10 mouse cellular contexts compared by ENCODE assay signal in the genomic region with DNA sequence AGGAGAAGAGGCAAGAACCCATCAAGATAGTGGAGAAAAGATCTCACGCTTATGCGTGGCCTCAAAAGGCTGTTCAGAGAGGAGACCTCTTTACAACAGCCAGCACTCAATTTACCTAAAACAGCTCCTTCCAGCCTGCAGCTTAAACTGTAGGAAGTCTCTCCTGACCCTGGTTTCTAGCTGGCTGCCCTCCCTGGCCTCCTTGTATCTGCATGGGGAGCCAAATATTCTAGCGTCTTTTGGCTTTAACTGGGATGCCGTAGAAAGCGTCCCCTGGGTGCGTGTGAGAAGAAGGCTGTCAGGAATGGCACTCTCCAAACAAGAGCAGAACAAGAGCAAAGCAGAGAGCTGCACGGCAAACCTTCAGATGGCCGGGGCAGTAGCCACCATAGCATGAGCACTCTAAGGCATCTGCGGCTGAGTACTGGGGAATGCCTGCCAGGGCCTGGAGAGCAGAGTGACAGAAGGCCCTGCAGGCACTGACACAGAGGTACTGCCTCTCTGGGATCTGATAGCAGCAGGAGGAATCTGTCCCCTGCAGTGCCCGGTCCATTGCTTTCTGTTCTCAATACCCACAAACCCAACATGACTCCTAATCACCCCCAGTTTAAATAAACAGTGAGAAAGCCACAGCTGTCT.
DNase-seq lines count a peak whose midpoint lies in the region; ATAC-seq lines count a peak whose summit lies in the region.
"Had no signal": no experiment of that assay in that cellular context is flagged by ENCODE, and none has a peak within 500 bp of the region (broad histone marks: within the 10 kb centered on the region; RNA-seq: fewer than 3 reads in every experiment).

No protein-coding gene starts in this region.

- no peaks in the 10 kb centered on the region for H3K36me3 ChIP-seq in lung, embryonic 15.5 days
- no peaks in the 10 kb centered on the region for H3K36me3 ChIP-seq in embryonic facial prominence, embryonic 14.5 days (ENCODE audit: control insufficient read depth, insufficient read depth, low read length)
- H3K36me3 ChIP-seq in heart, embryonic 13.5 days: 0 out of 2 replicates have a peak, but pooled peaks cover 3% of the 10 kb centered on the region
- H3K36me3 ChIP-seq in midbrain, embryonic 13.5 days: no peaks in the 10 kb centered on the region
- H3K36me3 ChIP-seq: neural tube, embryonic 12.5 days had no signal

- 0 out of 2 replicates have a peak, but pooled peaks have one; percentile 12 for ATAC-seq in lung, embryonic 15.5 days (ENCODE audit: borderline replicate concordance, extremely low read depth, low FRiP score, low TSS enrichment)
- ATAC-seq in embryonic facial prominence, embryonic 14.5 days (ENCODE audit: low read depth): no peak
- no peak for ATAC-seq in heart, embryonic 13.5 days (ENCODE audit: extremely low read depth, insufficient number of reproducible peaks, low FRiP score, low TSS enrichment)
- ATAC-seq in midbrain, embryonic 13.5 days: 0 out of 2 replicates have a peak, but pooled peaks have one; percentile 21

- H3K27me3 ChIP-seq in lung, embryonic 15.5 days: no peaks in the 10 kb centered on the region
- no peaks in the 10 kb centered on the region for H3K27me3 ChIP-seq in embryonic facial prominence, embryonic 14.5 days (replicated peaks; ENCODE audit: control insufficient read depth, insufficient read depth, low read length)
- H3K27me3 ChIP-seq in heart, embryonic 13.5 days (replicated peaks): peaks cover 12% of the 10 kb centered on the region; the same call in 1 of the 2 replicates
- H3K27me3 ChIP-seq in midbrain, embryonic 13.5 days: no peaks in the 10 kb centered on the region; the same call in 1 of the 2 replicates
- H3K27me3 ChIP-seq: neural tube, embryonic 12.5 days had no signal

- peaks cover 19% of the 10 kb centered on the region for H3K4me1 ChIP-seq in lung, embryonic 15.5 days
- H3K4me1 ChIP-seq in embryonic facial prominence, embryonic 14.5 days (ENCODE audit: control insufficient read depth, insufficient read depth, low read length): peaks cover 38% of the 10 kb centered on the region
- H3K4me1 ChIP-seq in heart, embryonic 13.5 days: peaks cover 24% of the 10 kb centered on the region
- H3K4me1 ChIP-seq in midbrain, embryonic 13.5 days (replicated peaks): peaks cover 43% of the 10 kb centered on the region

- WGBS in lung, embryonic 15.5 days: 27% methylated on average over 10 of the region's 10 CpGs
- WGBS in embryonic facial prominence, embryonic 14.5 days: 47% methylated on average over 10 of the region's 10 CpGs
- 37% methylated on average over 10 of the region's 10 CpGs for WGBS in heart, embryonic 13.5 days
- 46% methylated on average over 10 of the region's 10 CpGs for WGBS in midbrain, embryonic 13.5 days

- no peak for DNase-seq in lung, postnatal 4 days
- DNase-seq in embryonic facial prominence, embryonic 14.5 days (ENCODE audit: low spot score): no peak
- no peak for DNase-seq in layer of hippocampus, postnatal 36 days
- DNase-seq in adrenal gland, postnatal 4 days (ENCODE audit: low spot score in 2 of 2): no peak
- no peak for DNase-seq in urinary bladder, postnatal 14 days (ENCODE audit: low spot score)

- peak overlapping the region; percentile 57 for H3K27ac ChIP-seq in lung, embryonic 15.5 days
- no peak overlapping the region for H3K27ac ChIP-seq in embryonic facial prominence, embryonic 14.5 days (replicated peaks; ENCODE audit: low read depth, low read length)
- peak overlapping the region; percentile 66 for H3K27ac ChIP-seq in heart, embryonic 13.5 days (replicated peaks)
- H3K27ac ChIP-seq in midbrain, embryonic 13.5 days: peak overlapping the region; percentile 52; the same call in 1 of the 2 replicates
- H3K27ac ChIP-seq: liver, embryonic 14.5 days; neural tube, embryonic 12.5 days had no signal

- no peak overlapping the region for H3K4me2 ChIP-seq in lung, embryonic 15.5 days
- H3K4me2 ChIP-seq in embryonic facial prominence, embryonic 14.5 days (ENCODE audit: low read depth, low read length): no peak overlapping the region
- no peak overlapping the region for H3K4me2 ChIP-seq in heart, embryonic 13.5 days
- no peak overlapping the region for H3K4me2 ChIP-seq in midbrain, embryonic 13.5 days (replicated peaks)
- H3K4me2 ChIP-seq: neural tube, embryonic 12.5 days had no signal

- no peak overlapping the region for H3K4me3 ChIP-seq in lung, embryonic 15.5 days
- no peak overlapping the region for H3K4me3 ChIP-seq in embryonic facial prominence, embryonic 14.5 days (ENCODE audit: low read depth, low read length)
- no peak overlapping the region for H3K4me3 ChIP-seq in heart, embryonic 13.5 days
- no peak overlapping the region for H3K4me3 ChIP-seq in midbrain, embryonic 13.5 days (replicated peaks)
- H3K4me3 ChIP-seq: neural tube, embryonic 12.5 days had no signal

- H3K9ac ChIP-seq in lung, embryonic 15.5 days: no peak overlapping the region
- H3K9ac ChIP-seq in embryonic facial prominence, embryonic 14.5 days (ENCODE audit: low read depth, low read length): 0 out of 2 replicates have a peak overlapping the region, but pooled peaks have one; percentile 6
- no peak overlapping the region for H3K9ac ChIP-seq in heart, embryonic 13.5 days
- 0 out of 2 replicates have a peak overlapping the region, but pooled peaks have one; percentile 28 for H3K9ac ChIP-seq in midbrain, embryonic 13.5 days (replicated peaks)
- H3K9ac ChIP-seq: liver, embryonic 14.5 days; neural tube, embryonic 12.5 days had no signal

- no peaks in the 10 kb centered on the region for H3K9me3 ChIP-seq in lung, embryonic 15.5 days
- H3K9me3 ChIP-seq in embryonic facial prominence, embryonic 14.5 days (ENCODE audit: control insufficient read depth, low read length): no peaks in the 10 kb centered on the region
- no peaks in the 10 kb centered on the region for H3K9me3 ChIP-seq in heart, embryonic 13.5 days
- no peaks in the 10 kb centered on the region for H3K9me3 ChIP-seq in midbrain, embryonic 13.5 days
- H3K9me3 ChIP-seq: neural tube, embryonic 12.5 days had no signal

Comparison
In these comparisons a context has a peak if more than half of its experiments do, and no peak if none do; other contexts are left out.
1. ATAC-seq: peak in lung, embryonic 15.5 days (single experiment) and midbrain, embryonic 13.5 days (single experiment); none in embryonic facial prominence, embryonic 14.5 days (single experiment) and heart, embryonic 13.5 days (single experiment).
2. H3K9ac ChIP-seq: peak in embryonic facial prominence, embryonic 14.5 days (single experiment) and midbrain, embryonic 13.5 days (single experiment); none in lung, embryonic 15.5 days (single experiment) and heart, embryonic 13.5 days (single experiment).